Mouse (Mus musculus) liver, embryonic 14.5 days (tissue): ENCODE results near the gene Vps54. TPM values are rescaled to one million over a fixed set of nuclear protein-coding genes. Genes with fewer than 3 reads are reported as not detected.
"Not testable (repeated sequence)": the region's sequence is repeated elsewhere in the genome, so short reads cannot be mapped to it uniquely, and the experiment has no call there.

Experiments used
- ATAC-seq: fragments of 200-750 bp; cut with Nextera tagmentation; 2 replicates; pipeline ENCODE4 v1.8.0; 2017; ENCODE audit warnings: moderate number of reproducible peaks, mild to moderate bottlenecking, moderate library complexity; ENCODE audit not compliant: insufficient read depth
- DNase-seq, 3 experiments: peaks; one replicate each; pipeline ENCODE4 v3.0.0-alpha.2; 2012 to 2013; ENCODE audit warnings: low read depth in 3 of 3, low spot score in 3 of 3
- H3K27ac ChIP-seq: fragments of 300-500 bp; sonication (generic); 2 replicates; pipeline ENCODE4 v1.5.1; 2014; ENCODE audit warnings: moderate library complexity, mild to moderate bottlenecking, control low read depth, inconsistent platforms
- H3K27me3 ChIP-seq: fragments of 300-500 bp; sonication (generic); 2 replicates; pipeline ENCODE4 v1.6.1; 2014; ENCODE audit warnings: mild to moderate bottlenecking, low read length, moderate library complexity; ENCODE audit not compliant: control insufficient read depth, insufficient read depth
- H3K36me3 ChIP-seq: fragments of 300-500 bp; sonication (generic); replicated peaks from 2 replicates; pipeline ENCODE4 v1.6.1; 2014; ENCODE audit warnings: low read depth; ENCODE audit not compliant: control insufficient read depth, insufficient read depth
- H3K4me1 ChIP-seq, 2 experiments: fragments of 200-500 bp in 1 of 2; fragments of 300-500 bp in 1 of 2; sonication (generic) in 1 of 2; replicated peaks; 2 replicates each; pipeline ENCODE4 v1.6.1; 2012 to 2014; ENCODE audit warnings: antibody characterized with exemption in 1 of 2, inconsistent platforms in 1 of 2, low read length in 1 of 2; ENCODE audit not compliant: control insufficient read depth in 2 of 2, insufficient read depth in 2 of 2
- H3K4me2 ChIP-seq: fragments of 300-500 bp; sonication (generic); 2 replicates; pipeline ENCODE4 v1.6.1; 2014; ENCODE audit warnings: low read depth, mild to moderate bottlenecking, control low read depth, moderate library complexity
- H3K4me3 ChIP-seq, 2 experiments: fragments of 200-500 bp in 1 of 2; fragments of 300-500 bp in 1 of 2; sonication (generic) in 1 of 2; 2 replicates each; pipeline ENCODE4 v1.5.1; 2012 to 2014; ENCODE audit warnings: low read depth in 2 of 2, low read length in 2 of 2, mild to moderate bottlenecking in 2 of 2, control low read depth in 1 of 2, inconsistent platforms in 1 of 2, moderate library complexity in 1 of 2; ENCODE audit not compliant: insufficient read depth in 1 of 2
- H3K9ac ChIP-seq: fragments of 300-500 bp; sonication (generic); replicated peaks from 2 replicates; pipeline ENCODE4 v1.6.1; 2014; ENCODE audit warnings: mild to moderate bottlenecking, control low read depth, moderate library complexity
- H3K9me3 ChIP-seq: fragments of 300-500 bp; sonication (generic); 2 replicates; pipeline ENCODE4 v1.6.1; 2016; ENCODE audit warnings: low read length, mixed read lengths; ENCODE audit not compliant: control insufficient read depth
- CTCF ChIP-seq: IDR thresholded peaks from 2 replicates; pipeline ENCODE4 v1.5.1; 2016; ENCODE audit warnings: antibody characterized with exemption, low read depth, control low read depth
- EP300 ChIP-seq: IDR thresholded peaks from 2 replicates; pipeline ENCODE4 v1.6.1; 2016; ENCODE audit warnings: antibody characterized with exemption, low read depth
- WGBS: fragments of 180-500 bp; shearing (Covaris S2); extraction: QIAGEN DNeasy Blood & Tissue Kit; methylation state at CpG from one replicate; pipeline ENCODE4 v1.1.7; 2014; ENCODE audit not compliant: insufficient replicate concordance; 5-methylcytosine and 5-hydroxymethylcytosine counted together
- polyA plus RNA-seq, 2 experiments: library from polyadenylated mRNA; depleted of rRNA in 1 of 2; stranded (reverse) in 1 of 2; unstranded in 1 of 2; fragments of >200 nt; fragmentation: Nextera tagmentation in 1 of 2; extraction: Ambion mirVana in 1 of 2; gene quantifications; 2 replicates each; pipeline versions ENCODE4 v1.2.1 to v1.2.3; 2012 to 2014

Vps54 gene
- polyA plus RNA-seq (2012; rRNA removed) (4.6 and 7.6 TPM in 2 replicates), polyA plus RNA-seq (2014; fragmentation: Nextera tagmentation; extraction: Ambion mirVana) (4.4 and 5.1 TPM in 2 replicates)

GRCm38 (mm10) chr11:21239021-21239661, at the start of gene Vps54:
Vps54 (plus strand) TSS chr11:21239281.
- peak within 1 kb of the TSS; percentile 95 for H3K9ac ChIP-seq
- H3K4me3 ChIP-seq = peak within 1 kb of the TSS; percentile 70 to 84
- H3K4me2 ChIP-seq = peak within 1 kb of the TSS; percentile 77
- H3K27me3 ChIP-seq = no peaks in the 10 kb centered on the region
- TF ChIP-seq EP300 = no peak
- TF ChIP-seq CTCF = no peak
- ATAC-seq = peak; percentile 87
- peaks cover 4 to 7% of the 10 kb centered on the region in 2 experiments; a peak in 3 of 4 replicates for H3K4me1 ChIP-seq
- peak within 1 kb of the TSS; percentile 66 for H3K27ac ChIP-seq
- no peaks in the 10 kb centered on the region for H3K9me3 ChIP-seq
- H3K36me3 ChIP-seq = no peaks in the 10 kb centered on the region
- DNase-seq = peak in 1 of 3 experiments; percentile 25
- WGBS = under 1% methylated on average over 59 of the region's 84 CpGs

- not testable (repeated sequence) for H3K9ac ChIP-seq, H3K4me3 ChIP-seq, H3K27ac ChIP-seq, ATAC-seq, H3K4me2 ChIP-seq, DNase-seq, H3K36me3 ChIP-seq, H3K9me3 ChIP-seq, H3K27me3 ChIP-seq, H3K4me1 ChIP-seq
- 63% methylated on average over 8 of the region's 8 CpGs for WGBS
Observed at GRCm38 (mm10) chr11:21191821-21192220, 47.3 kb upstream of the Vps54 start.

DNA sequence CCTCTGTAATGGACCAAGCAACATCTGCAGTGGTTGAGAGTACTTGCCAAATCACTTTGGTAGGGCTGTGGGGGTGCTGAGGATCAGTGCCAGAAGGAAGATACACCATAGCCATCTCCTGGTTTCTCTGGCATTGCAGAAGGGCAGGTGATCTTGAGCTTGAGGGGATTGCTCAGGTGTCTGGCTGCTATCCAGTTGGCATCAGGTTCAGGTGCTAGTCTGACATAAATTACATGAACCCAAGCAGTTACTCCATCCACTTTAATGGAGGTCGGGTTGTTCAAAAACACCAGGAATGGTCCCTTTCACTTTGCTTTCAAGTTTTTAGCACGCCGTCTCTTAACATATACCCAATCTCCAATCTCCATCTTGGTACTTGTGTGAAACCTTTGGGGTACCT, 44.2 kb upstream of the Vps54 start:
- Histone ChIP-seq H3K27me3 (no peaks in the 10 kb centered on the region), H3K9me3 (no peaks in the 10 kb centered on the region), H3K4me2 (no peak overlapping the region), H3K9ac (no peak overlapping the region), H3K36me3 (no peaks in the 10 kb centered on the region), H3K4me3 (no peak overlapping the region), H3K4me1 (no peaks in the 10 kb centered on the region), H3K27ac (no peak overlapping the region)
- no peak for TF ChIP-seq EP300
- TF ChIP-seq CTCF = no peak
- ATAC-seq (no peak), DNase-seq (no peak)
- 69% methylated on average over 3 of the region's 3 CpGs for WGBS

- DNase-seq (no peak), ATAC-seq (no peak)
- Histone ChIP-seq H3K4me1 (no peaks in the 10 kb centered on the region), H3K27ac (no peak overlapping the region), H3K4me2 (no peak overlapping the region), H3K36me3 (no peaks in the 10 kb centered on the region), H3K9ac (no peak overlapping the region), H3K27me3 (no peaks in the 10 kb centered on the region), H3K4me3 (no peak overlapping the region), H3K9me3 (no peaks in the 10 kb centered on the region)
- no peak for TF ChIP-seq CTCF
- TF ChIP-seq EP300 = no peak
- 50% methylated on average over 2 of the region's 2 CpGs for WGBS
Observed at GRCm38 (mm10) chr11:21209046-21209445, 30.0 kb upstream of the Vps54 start.

DNA sequence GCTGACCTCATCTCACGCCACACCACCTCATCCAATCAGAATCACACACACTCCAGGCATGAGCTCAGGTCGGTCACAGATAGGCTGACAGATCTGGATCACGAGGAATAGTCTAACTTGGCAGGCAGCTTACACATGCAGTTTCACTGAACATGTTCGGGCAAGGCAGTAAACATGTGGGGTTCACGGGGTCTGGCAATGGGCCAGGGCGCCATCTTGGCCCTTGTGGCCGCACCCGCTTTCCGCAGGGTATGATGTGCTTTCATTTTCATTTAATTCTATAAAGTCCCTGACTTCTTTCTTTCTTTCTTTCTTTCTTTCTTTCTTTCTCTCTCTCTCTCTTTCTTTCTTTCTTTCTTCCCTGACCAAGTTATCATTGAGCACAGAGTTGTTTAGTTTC, 29.4 kb upstream of the Vps54 start:
- DNase-seq, H3K4me2 ChIP-seq, H3K4me3 ChIP-seq, H3K9ac ChIP-seq, H3K9me3 ChIP-seq, H3K36me3 ChIP-seq, H3K4me1 ChIP-seq, H3K27ac ChIP-seq, ATAC-seq, H3K27me3 ChIP-seq: not testable (repeated sequence)
- WGBS = 78% methylated on average over 9 of the region's 9 CpGs
